Mouse (Mus musculus) limb, embryonic 14.5 days (tissue): ENCODE results near the gene Urm1. TPM values are rescaled to one million over a fixed set of nuclear protein-coding genes. Genes with fewer than 3 reads are reported as not detected.
"Not testable (repeated sequence)": the region's sequence is repeated elsewhere in the genome, so short reads cannot be mapped to it uniquely, and the experiment has no call there.

Experiments
- ATAC-seq: fragments of 200-750 bp; cut with Nextera tagmentation; 2 replicates; pipeline ENCODE4 v1.8.0; 2017; ENCODE audit warnings: low read depth, moderate number of reproducible peaks, moderate TSS enrichment; ENCODE audit not compliant: low FRiP score
- DNase-seq: peaks from one replicate; pipeline ENCODE4 v3.0.0-alpha.2; 2015; ENCODE audit warnings: low spot score
- H3K27ac ChIP-seq: fragments of 300-500 bp; sonication (generic); replicated peaks from 2 replicates; pipeline ENCODE4 v1.5.1; 2014; ENCODE audit warnings: low read depth, mild to moderate bottlenecking, low read length, moderate library complexity, mixed read lengths
- H3K27me3 ChIP-seq: fragments of 300-500 bp; sonication (generic); 2 replicates; pipeline ENCODE4 v1.6.1; 2014; ENCODE audit warnings: low read length, mixed read lengths; ENCODE audit not compliant: control insufficient read depth, insufficient read depth
- H3K36me3 ChIP-seq: fragments of 300-500 bp; sonication (generic); 2 replicates; pipeline ENCODE4 v1.6.1; 2014; ENCODE audit warnings: mild to moderate bottlenecking, low read length, moderate library complexity, mixed read lengths; ENCODE audit not compliant: control insufficient read depth, insufficient read depth
- H3K4me1 ChIP-seq: fragments of 300-500 bp; sonication (generic); 2 replicates; pipeline ENCODE4 v1.6.1; 2014; ENCODE audit warnings: antibody characterized with exemption, low read length, mixed read lengths; ENCODE audit not compliant: control insufficient read depth, insufficient read depth
- H3K4me2 ChIP-seq: fragments of 300-500 bp; sonication (generic); replicated peaks from 2 replicates; pipeline ENCODE4 v1.6.1; 2014; ENCODE audit warnings: low read depth, mild to moderate bottlenecking, low read length, moderate library complexity; ENCODE audit not compliant: severe bottlenecking
- H3K4me3 ChIP-seq: fragments of 300-500 bp; sonication (generic); replicated peaks from 2 replicates; pipeline ENCODE4 v1.5.1; 2014; ENCODE audit warnings: low read length
- H3K9ac ChIP-seq: fragments of 300-500 bp; sonication (generic); 2 replicates; pipeline ENCODE4 v1.6.1; 2014; ENCODE audit warnings: mild to moderate bottlenecking, low read depth, low read length, moderate library complexity; ENCODE audit not compliant: severe bottlenecking
- H3K9me3 ChIP-seq: fragments of 300-500 bp; sonication (generic); 2 replicates; pipeline ENCODE4 v1.6.1; 2016; ENCODE audit warnings: low read length; ENCODE audit not compliant: control insufficient read depth
- POLR2A ChIP-seq: fragments of 200-500 bp; IDR thresholded peaks from 2 replicates; pipeline ENCODE4 v1.8.0; 2012; ENCODE audit warnings: inconsistent platforms, mild to moderate bottlenecking, moderate library complexity, borderline replicate concordance; ENCODE audit not compliant: insufficient read depth, insufficient read length; ENCODE audit errors: extremely low read depth
- WGBS: fragments of 180-500 bp; shearing (Covaris S2); extraction: QIAGEN DNeasy Blood & Tissue Kit; methylation state at CpG from one replicate; pipeline ENCODE4 v1.1.7; 2014; 5-methylcytosine and 5-hydroxymethylcytosine counted together
- polyA plus RNA-seq, 2 experiments: library from polyadenylated mRNA; depleted of rRNA in 1 of 2; stranded (reverse) in 1 of 2; unstranded in 1 of 2; fragments of >200 nt; fragmentation: Nextera tagmentation in 1 of 2; extraction: Ambion mirVana in 1 of 2; gene quantifications; 2 replicates each; pipeline versions ENCODE4 v1.2.1 to v1.2.3; 2012 to 2014

Urm1 gene
- polyA plus RNA-seq (2012; rRNA removed) (68.3 and 87.6 TPM in 2 replicates), polyA plus RNA-seq (2014; fragmentation: Nextera tagmentation; extraction: Ambion mirVana) (26.3 and 28.3 TPM in 2 replicates)

- H3K4me1 ChIP-seq, result peaks cover 10% of the 10 kb centered on the region
- no peaks in the 10 kb centered on the region for H3K9me3 ChIP-seq
- no peaks in the 10 kb centered on the region for H3K27me3 ChIP-seq
- peak; percentile 90; the same call in 1 of the 2 replicates for TF ChIP-seq POLR2A
- peak; percentile 74 for DNase-seq
- H3K27ac ChIP-seq, result peak within 1 kb of the TSS; percentile 93
- H3K4me2 ChIP-seq, result peak within 1 kb of the TSS; percentile 89
- 2% methylated on average over 33 of the region's 35 CpGs for WGBS
- peak within 1 kb of the TSS; percentile 82 for H3K9ac ChIP-seq
- ATAC-seq, result peak; percentile 80
- peaks cover 17% of the 10 kb centered on the region for H3K36me3 ChIP-seq
- peak within 1 kb of the TSS; percentile 53 for H3K4me3 ChIP-seq
These were observed at the start of gene Urm1 for GRCm38 (mm10) chr2:29820025-29820817. Gene Urm1 (plus strand): TSS chr2:29820075.

- no peaks in the 10 kb centered on the region for H3K4me1 ChIP-seq
- no peaks in the 10 kb centered on the region for H3K27me3 ChIP-seq
- H3K9ac ChIP-seq, result no peak overlapping the region
- H3K4me3 ChIP-seq, result no peak overlapping the region
- no peak overlapping the region for H3K4me2 ChIP-seq
- no peak overlapping the region for H3K27ac ChIP-seq
- no peak for DNase-seq
- H3K36me3 ChIP-seq, result no peaks in the 10 kb centered on the region
- H3K9me3 ChIP-seq, result no peaks in the 10 kb centered on the region
- ATAC-seq, result no peak
- no peak for TF ChIP-seq POLR2A
These were observed 49.7 kb upstream of the Urm1 start for GRCm38 (mm10) chr2:29770162-29770561.

DNA sequence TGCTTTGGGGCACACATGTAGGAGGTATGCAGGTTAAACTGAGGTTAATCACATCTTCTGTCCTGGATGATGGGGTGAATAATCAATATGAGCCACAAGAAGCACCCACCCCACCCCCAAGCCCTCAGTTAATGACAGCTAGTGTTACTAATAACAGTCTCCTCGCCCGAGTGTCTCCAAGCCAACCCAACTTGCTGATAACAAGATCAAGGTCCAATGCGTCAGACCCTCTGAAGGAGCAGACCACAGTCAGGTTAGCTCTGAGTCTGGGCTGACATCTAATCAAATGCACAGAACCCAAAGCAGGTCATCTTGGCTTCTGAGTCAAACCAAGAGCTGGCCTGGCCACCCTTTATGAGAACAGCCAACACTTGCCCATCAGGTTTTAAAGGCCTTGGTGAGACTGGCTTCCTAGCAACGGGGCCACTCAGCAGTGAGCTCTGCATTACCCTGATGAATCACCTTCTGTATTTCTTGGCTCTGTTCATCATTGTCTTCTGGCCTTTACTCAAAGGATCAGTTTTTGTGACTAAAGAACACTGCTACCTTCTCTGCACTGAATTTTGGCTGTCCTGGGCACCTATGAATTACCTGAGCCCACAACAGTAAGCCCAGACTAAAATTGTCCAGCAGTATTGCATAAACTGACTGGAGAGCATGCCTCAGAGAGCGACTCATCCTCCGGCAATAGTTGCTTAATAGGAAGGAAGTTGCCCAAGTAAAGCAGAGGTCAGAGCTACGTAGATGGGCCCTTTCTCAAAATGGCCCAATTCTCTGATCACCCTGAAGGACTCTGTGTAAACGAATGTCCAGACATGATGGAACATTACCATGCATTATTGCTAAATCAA is 48.0 kb upstream of the Urm1 start:
- ATAC-seq (no peak), DNase-seq (no peak)
- Histone ChIP-seq H3K27ac (no peak overlapping the region), H3K9me3 (no peaks in the 10 kb centered on the region), H3K4me1 (no peaks in the 10 kb centered on the region), H3K36me3 (peaks cover 5% of the 10 kb centered on the region), H3K27me3 (no peaks in the 10 kb centered on the region), H3K4me2 (no peak overlapping the region), H3K4me3 (no peak overlapping the region), H3K9ac (no peak overlapping the region)
- 84% methylated on average over 8 of the region's 8 CpGs for WGBS
- TF ChIP-seq POLR2A, result no peak

DNA sequence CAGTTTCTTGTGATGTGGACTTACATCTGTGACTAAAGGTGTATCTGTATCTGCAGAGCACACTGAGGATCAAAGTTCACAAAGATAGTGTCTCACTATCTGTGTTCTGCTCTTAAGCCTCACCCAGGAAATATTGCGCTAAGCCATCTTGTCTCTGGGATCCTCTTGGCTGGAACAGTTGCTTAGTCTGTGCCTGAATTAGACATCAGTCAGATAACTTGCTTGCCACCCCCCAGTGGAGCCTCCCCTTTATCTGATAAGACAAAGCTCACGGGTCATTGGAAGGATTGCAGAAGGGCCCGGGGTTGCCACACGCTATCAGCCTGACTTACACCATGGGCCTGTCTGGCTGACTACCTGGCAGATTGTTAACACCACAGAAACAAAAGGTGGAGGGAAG is 46.6 kb upstream of the Urm1 start:
- TF ChIP-seq POLR2A, result no peak
- Histone ChIP-seq H3K27ac (no peak overlapping the region), H3K27me3 (no peaks in the 10 kb centered on the region), H3K4me1 (no peaks in the 10 kb centered on the region), H3K9ac (no peak overlapping the region), H3K36me3 (peaks cover 20% of the 10 kb centered on the region), H3K4me3 (no peak overlapping the region), H3K4me2 (no peak overlapping the region), H3K9me3 (no peaks in the 10 kb centered on the region)
- ATAC-seq (no peak), DNase-seq (no peak)
- 88% methylated on average over 4 of the region's 4 CpGs for WGBS

- H3K27me3 ChIP-seq, H3K4me1 ChIP-seq, H3K4me2 ChIP-seq, H3K9ac ChIP-seq, DNase-seq, ATAC-seq, H3K9me3 ChIP-seq, H3K4me3 ChIP-seq, H3K27ac ChIP-seq: not testable (repeated sequence)
- peaks cover 92% of the 10 kb centered on the region for H3K36me3 ChIP-seq
- 96% methylated on average over 2 of the region's 2 CpGs for WGBS
These were observed 38.6 kb upstream of the Urm1 start for GRCm38 (mm10) chr2:29781256-29781655.
